Mouse (Mus musculus): ENCODE results near the gene Tmc1. TPM values are rescaled to one million over a fixed set of nuclear protein-coding genes. Genes with fewer than 3 reads are reported as not detected.

Gene Tmc1
- polyA plus RNA-seq, 1 experiment from 2014 or later, result 0.96 TPM

- H3K36me3 ChIP-seq (ENCODE audit: control insufficient read depth, insufficient read depth, low read length), result no peaks in the 10 kb centered on the region
- no peak overlapping the region for H3K4me2 ChIP-seq (replicated peaks; ENCODE audit: low read depth, low read length)
- no peak overlapping the region for H3K27ac ChIP-seq (ENCODE audit: low read depth, low read length)
- no peak overlapping the region for H3K4me3 ChIP-seq (ENCODE audit: low read depth, low read length)
- no peak overlapping the region for H3K9ac ChIP-seq (ENCODE audit: low read depth, low read length)
- H3K27me3 ChIP-seq (ENCODE audit: control insufficient read depth, insufficient read depth, low read length), result no peaks in the 10 kb centered on the region
- no peak for ATAC-seq (ENCODE audit: low FRiP score)
- H3K9me3 ChIP-seq (ENCODE audit: control insufficient read depth, low read length), result no peaks in the 10 kb centered on the region
- no peak for DNase-seq (ENCODE audit: low spot score)
- H3K4me1 ChIP-seq (replicated peaks; ENCODE audit: control insufficient read depth, insufficient read depth, low read length), result no peaks in the 10 kb centered on the region
- WGBS, result 89% methylated on average over 3 of the region's 3 CpGs
These were observed 106.4 kb downstream of the Tmc1 start for GRCm38 (mm10) chr19:20847476-20848073.

GRCm38 (mm10) chr19:20837422-20837821 is 116.6 kb downstream of the Tmc1 start:
- WGBS, result 66% methylated on average over 2 of the region's 2 CpGs
- H3K9ac ChIP-seq (ENCODE audit: low read depth, low read length), result no peak overlapping the region
- DNase-seq (ENCODE audit: low spot score) (no peak), ATAC-seq (ENCODE audit: low FRiP score) (peak; percentile 72)
- no peaks in the 10 kb centered on the region for H3K27me3 ChIP-seq (ENCODE audit: control insufficient read depth, insufficient read depth, low read length)
- H3K36me3 ChIP-seq (ENCODE audit: control insufficient read depth, insufficient read depth, low read length), result no peaks in the 10 kb centered on the region
- H3K4me1 ChIP-seq (replicated peaks; ENCODE audit: control insufficient read depth, insufficient read depth, low read length), result no peaks in the 10 kb centered on the region
- no peaks in the 10 kb centered on the region for H3K9me3 ChIP-seq (ENCODE audit: control insufficient read depth, low read length)
- H3K4me2 ChIP-seq (replicated peaks; ENCODE audit: low read depth, low read length), result no peak overlapping the region
- no peak overlapping the region for H3K4me3 ChIP-seq (ENCODE audit: low read depth, low read length)
- no peak overlapping the region for H3K27ac ChIP-seq (ENCODE audit: low read depth, low read length)

GRCm38 (mm10) chr19:20836055-20836845 is 117.8 kb downstream of the Tmc1 start:
- Histone ChIP-seq H3K9me3 (ENCODE audit: control insufficient read depth, low read length) (no peaks in the 10 kb centered on the region), H3K4me2 (replicated peaks; ENCODE audit: low read depth, low read length) (no peak overlapping the region), H3K36me3 (ENCODE audit: control insufficient read depth, insufficient read depth, low read length) (no peaks in the 10 kb centered on the region), H3K4me1 (replicated peaks; ENCODE audit: control insufficient read depth, insufficient read depth, low read length) (no peaks in the 10 kb centered on the region), H3K9ac (ENCODE audit: low read depth, low read length) (no peak overlapping the region), H3K27ac (ENCODE audit: low read depth, low read length) (no peak overlapping the region), H3K4me3 (ENCODE audit: low read depth, low read length) (no peak overlapping the region), H3K27me3 (ENCODE audit: control insufficient read depth, insufficient read depth, low read length) (no peaks in the 10 kb centered on the region)
- DNase-seq (ENCODE audit: low spot score) (no peak), ATAC-seq (ENCODE audit: low FRiP score) (no peak)
- WGBS, result 66% methylated on average over 9 of the region's 9 CpGs

- 48% methylated on average over 1 of the region's 1 CpGs for WGBS
- no peaks in the 10 kb centered on the region for H3K36me3 ChIP-seq (ENCODE audit: control insufficient read depth, insufficient read depth, low read length)
- DNase-seq (ENCODE audit: low spot score) (no peak), ATAC-seq (ENCODE audit: low FRiP score) (no peak)
- no peak overlapping the region for H3K4me2 ChIP-seq (replicated peaks; ENCODE audit: low read depth, low read length)
- H3K4me1 ChIP-seq (replicated peaks; ENCODE audit: control insufficient read depth, insufficient read depth, low read length), result no peaks in the 10 kb centered on the region
- H3K27ac ChIP-seq (ENCODE audit: low read depth, low read length), result no peak overlapping the region
- no peaks in the 10 kb centered on the region for H3K27me3 ChIP-seq (ENCODE audit: control insufficient read depth, insufficient read depth, low read length)
- no peaks in the 10 kb centered on the region for H3K9me3 ChIP-seq (ENCODE audit: control insufficient read depth, low read length)
- H3K4me3 ChIP-seq (ENCODE audit: low read depth, low read length), result no peak overlapping the region
- no peak overlapping the region for H3K9ac ChIP-seq (ENCODE audit: low read depth, low read length)
These were observed 119.1 kb downstream of the Tmc1 start for GRCm38 (mm10) chr19:20834895-20835294.

- H3K4me2 ChIP-seq (replicated peaks; ENCODE audit: low read depth, low read length), result no peak overlapping the region
- H3K27me3 ChIP-seq (ENCODE audit: control insufficient read depth, insufficient read depth, low read length), result no peaks in the 10 kb centered on the region
These were observed 154.5 kb downstream of the Tmc1 start for GRCm38 (mm10) chr19:20799460-20799859.

GRCm38 (mm10) chr19:20797558-20798101 is 156.4 kb downstream of the Tmc1 start:
- no peaks in the 10 kb centered on the region for H3K4me1 ChIP-seq (replicated peaks; ENCODE audit: control insufficient read depth, insufficient read depth, low read length)
- H3K4me3 ChIP-seq (ENCODE audit: low read depth, low read length), result no peak overlapping the region
- DNase-seq (ENCODE audit: low spot score), result peak; percentile 58
- H3K9me3 ChIP-seq (ENCODE audit: control insufficient read depth, low read length), result no peaks in the 10 kb centered on the region
- H3K27ac ChIP-seq (ENCODE audit: low read depth, low read length), result no peak overlapping the region
- no peak overlapping the region for H3K9ac ChIP-seq (ENCODE audit: low read depth, low read length)
- H3K36me3 ChIP-seq (ENCODE audit: control insufficient read depth, insufficient read depth, low read length), result no peaks in the 10 kb centered on the region
- no peaks in the 10 kb centered on the region for H3K27me3 ChIP-seq (ENCODE audit: control insufficient read depth, insufficient read depth, low read length)
- H3K4me2 ChIP-seq (replicated peaks; ENCODE audit: low read depth, low read length), result no peak overlapping the region
- peak; percentile 55; the same call in 1 of the 2 replicates for ATAC-seq (ENCODE audit: low FRiP score)
- WGBS, result 65% methylated on average over 6 of the region's 6 CpGs

More at GRCm38 (mm10) chr19:20799460-20799859, 154.5 kb downstream of the Tmc1 start:
- no peak overlapping the region for H3K27ac ChIP-seq (ENCODE audit: low read depth, low read length)
- H3K9me3 ChIP-seq (ENCODE audit: control insufficient read depth, low read length), result no peaks in the 10 kb centered on the region
- H3K9ac ChIP-seq (ENCODE audit: low read depth, low read length), result no peak overlapping the region
- ATAC-seq (ENCODE audit: low FRiP score), result no peak
- DNase-seq (ENCODE audit: low spot score), result no peak
- H3K4me1 ChIP-seq (replicated peaks; ENCODE audit: control insufficient read depth, insufficient read depth, low read length), result no peaks in the 10 kb centered on the region
- no peak overlapping the region for H3K4me3 ChIP-seq (ENCODE audit: low read depth, low read length)
- H3K36me3 ChIP-seq (ENCODE audit: control insufficient read depth, insufficient read depth, low read length), result no peaks in the 10 kb centered on the region

GRCm38 (mm10) chr19:20796001-20796400 is 158.0 kb downstream of the Tmc1 start:
- no peak for DNase-seq (ENCODE audit: low spot score)
- WGBS, result 75% methylated on average over 4 of the region's 4 CpGs

GRCm38 (mm10) chr19:20794999-20795398 is 159.0 kb downstream of the Tmc1 start:
- ATAC-seq (ENCODE audit: low FRiP score), result no peak
- WGBS, result 82% methylated on average over 3 of the region's 3 CpGs
- DNase-seq (ENCODE audit: low spot score), result no peak

More at GRCm38 (mm10) chr19:20796001-20796400, 158.0 kb downstream of the Tmc1 start:
- no peak for ATAC-seq (ENCODE audit: low FRiP score)
- H3K4me3 ChIP-seq (ENCODE audit: low read depth, low read length), result no peak overlapping the region
- no peak overlapping the region for H3K4me2 ChIP-seq (replicated peaks; ENCODE audit: low read depth, low read length)
- no peak overlapping the region for H3K9ac ChIP-seq (ENCODE audit: low read depth, low read length)
- H3K27ac ChIP-seq (ENCODE audit: low read depth, low read length), result no peak overlapping the region
- no peaks in the 10 kb centered on the region for H3K9me3 ChIP-seq (ENCODE audit: control insufficient read depth, low read length)
- H3K36me3 ChIP-seq (ENCODE audit: control insufficient read depth, insufficient read depth, low read length), result no peaks in the 10 kb centered on the region
- no peaks in the 10 kb centered on the region for H3K4me1 ChIP-seq (replicated peaks; ENCODE audit: control insufficient read depth, insufficient read depth, low read length)
- no peaks in the 10 kb centered on the region for H3K27me3 ChIP-seq (ENCODE audit: control insufficient read depth, insufficient read depth, low read length)

More at GRCm38 (mm10) chr19:20794999-20795398, 159.0 kb downstream of the Tmc1 start:
- H3K36me3 ChIP-seq (ENCODE audit: control insufficient read depth, insufficient read depth, low read length), result no peaks in the 10 kb centered on the region
- no peaks in the 10 kb centered on the region for H3K9me3 ChIP-seq (ENCODE audit: control insufficient read depth, low read length)
- H3K4me3 ChIP-seq (ENCODE audit: low read depth, low read length), result no peak overlapping the region
- no peak overlapping the region for H3K9ac ChIP-seq (ENCODE audit: low read depth, low read length)
- H3K27me3 ChIP-seq (ENCODE audit: control insufficient read depth, insufficient read depth, low read length), result no peaks in the 10 kb centered on the region
- no peaks in the 10 kb centered on the region for H3K4me1 ChIP-seq (replicated peaks; ENCODE audit: control insufficient read depth, insufficient read depth, low read length)
- H3K27ac ChIP-seq (ENCODE audit: low read depth, low read length), result no peak overlapping the region
- H3K4me2 ChIP-seq (replicated peaks; ENCODE audit: low read depth, low read length), result no peak overlapping the region

Measured in hindbrain, embryonic 11.5 days (tissue).